Mouse (Mus musculus) hindbrain, embryonic 15.5 days (tissue): ENCODE data around the gene Zmiz1. TPM values are rescaled to one million over a fixed set of nuclear protein-coding genes. Genes with fewer than 3 reads are reported as not detected.

Experiments
- ATAC-seq: fragments of 200-750 bp; cut with Nextera tagmentation; 2 replicates; pipeline ENCODE4 v1.8.0; 2017; ENCODE audit warnings: low read depth, moderate number of reproducible peaks, moderate TSS enrichment; ENCODE audit not compliant: low FRiP score
- H3K27ac ChIP-seq: fragments of 300-500 bp; sonication (generic); replicated peaks from 2 replicates; pipeline ENCODE4 v1.5.1; 2015; ENCODE audit warnings: mild to moderate bottlenecking, inconsistent platforms
- H3K27me3 ChIP-seq: fragments of 300-500 bp; sonication (generic); 2 replicates; pipeline ENCODE4 v1.6.1; 2015; ENCODE audit warnings: control low read depth, inconsistent platforms
- H3K36me3 ChIP-seq: fragments of 300-500 bp; sonication (generic); 2 replicates; pipeline ENCODE4 v1.6.1; 2015; ENCODE audit warnings: control low read depth, inconsistent platforms
- H3K4me1 ChIP-seq: fragments of 300-500 bp; sonication (generic); replicated peaks from 2 replicates; pipeline ENCODE4 v1.6.1; 2015; ENCODE audit warnings: control low read depth, inconsistent platforms
- H3K4me2 ChIP-seq: fragments of 300-500 bp; sonication (generic); 2 replicates; pipeline ENCODE4 v1.6.1; 2015; ENCODE audit warnings: moderate library complexity, mild to moderate bottlenecking, inconsistent platforms
- H3K4me3 ChIP-seq: fragments of 300-500 bp; sonication (generic); 2 replicates; pipeline ENCODE4 v1.5.1; 2015; ENCODE audit warnings: mild to moderate bottlenecking, inconsistent platforms
- H3K9ac ChIP-seq: fragments of 300-500 bp; sonication (generic); 2 replicates; pipeline ENCODE4 v1.6.1; 2015; ENCODE audit warnings: inconsistent platforms
- H3K9me3 ChIP-seq: fragments of 300-500 bp; sonication (generic); 2 replicates; pipeline ENCODE4 v1.6.1; 2016; ENCODE audit warnings: control low read depth, inconsistent platforms
- WGBS: fragments of 180-500 bp; shearing (Covaris S2); methylation state at CpG from one replicate; pipeline ENCODE4 v1.1.7; 2015; 5-methylcytosine and 5-hydroxymethylcytosine counted together
- polyA plus RNA-seq: library from polyadenylated mRNA; unstranded; fragments of >200 nt; fragmentation: Nextera tagmentation; extraction: Ambion mirVana; gene quantifications from 2 replicates; pipeline ENCODE4 v1.2.1, GENCODE M21; 2015

Zmiz1 gene
- polyA plus RNA-seq, 1 experiment from 2014 or later: 70.9 TPM

- Histone ChIP-seq H3K9ac (no peak overlapping the region), H3K4me1 (peaks cover 55% of the 10 kb centered on the region), H3K4me2 (no peak overlapping the region), H3K4me3 (no peak overlapping the region), H3K27ac (peak overlapping the region; percentile 5; the same call in 1 of the 2 replicates), H3K9me3 (no peaks in the 10 kb centered on the region), H3K27me3 (no peaks in the 10 kb centered on the region), H3K36me3 (no peaks in the 10 kb centered on the region)
- ATAC-seq: no peak
- WGBS: 73% methylated on average over 12 of the region's 12 CpGs
Observed at GRCm38 (mm10) chr14:25599934-25600333, 140.9 kb downstream of the Zmiz1 start.

- Histone ChIP-seq H3K36me3 (no peaks in the 10 kb centered on the region), H3K4me1 (peaks cover 57% of the 10 kb centered on the region), H3K9me3 (no peaks in the 10 kb centered on the region), H3K27me3 (no peaks in the 10 kb centered on the region), H3K4me2 (no peak overlapping the region), H3K9ac (no peak overlapping the region), H3K4me3 (no peak overlapping the region), H3K27ac (no peak overlapping the region)
- 87% methylated on average over 7 of the region's 7 CpGs for WGBS
- ATAC-seq: no peak
Observed at GRCm38 (mm10) chr14:25600358-25600757, 141.4 kb downstream of the Zmiz1 start.

- peaks cover 63% of the 10 kb centered on the region for H3K4me1 ChIP-seq
- ATAC-seq: no peak; the same call in 1 of the 2 replicates
- no peak overlapping the region for H3K4me2 ChIP-seq
- H3K9ac ChIP-seq: no peak overlapping the region
- H3K9me3 ChIP-seq: no peaks in the 10 kb centered on the region
- H3K27ac ChIP-seq: no peak overlapping the region
- no peaks in the 10 kb centered on the region for H3K27me3 ChIP-seq
- 60% methylated on average over 2 of the region's 2 CpGs for WGBS
- no peaks in the 10 kb centered on the region for H3K36me3 ChIP-seq
- no peak overlapping the region for H3K4me3 ChIP-seq
Observed at GRCm38 (mm10) chr14:25600951-25601350, 142.0 kb downstream of the Zmiz1 start.

GRCm38 (mm10) chr14:25602018-25602417 lies 143.0 kb downstream of the Zmiz1 start:
- Histone ChIP-seq H3K36me3 (no peaks in the 10 kb centered on the region), H3K9ac (no peak overlapping the region), H3K27ac (no peak overlapping the region), H3K4me3 (no peak overlapping the region), H3K27me3 (no peaks in the 10 kb centered on the region), H3K4me2 (no peak overlapping the region), H3K9me3 (no peaks in the 10 kb centered on the region), H3K4me1 (peaks cover 74% of the 10 kb centered on the region)
- WGBS: 91% methylated on average over 2 of the region's 2 CpGs
- no peak for ATAC-seq

GRCm38 (mm10) chr14:25604395-25605142 lies 145.6 kb downstream of the Zmiz1 start:
- ATAC-seq: no peak
- Histone ChIP-seq H3K4me3 (no peak overlapping the region), H3K36me3 (no peaks in the 10 kb centered on the region), H3K4me1 (peaks cover 72% of the 10 kb centered on the region), H3K9ac (no peak overlapping the region), H3K9me3 (no peaks in the 10 kb centered on the region), H3K27ac (0 out of 2 replicates have a peak overlapping the region, but pooled peaks have one; percentile 9), H3K27me3 (no peaks in the 10 kb centered on the region), H3K4me2 (no peak overlapping the region)
- WGBS: 7% methylated on average over 17 of the region's 18 CpGs

- Histone ChIP-seq H3K4me1 (peaks cover 75% of the 10 kb centered on the region), H3K27me3 (no peaks in the 10 kb centered on the region), H3K36me3 (no peaks in the 10 kb centered on the region), H3K9me3 (no peaks in the 10 kb centered on the region), H3K9ac (peak overlapping the region; percentile 93), H3K4me3 (peak overlapping the region; percentile 70), H3K27ac (peak overlapping the region; percentile 98), H3K4me2 (peak overlapping the region; percentile 96)
- peak; percentile 3; the same call in 1 of the 2 replicates for ATAC-seq
- WGBS: 2% methylated on average over 21 of the region's 31 CpGs
Observed at GRCm38 (mm10) chr14:25606372-25607140, 147.6 kb downstream of the Zmiz1 start.

- Histone ChIP-seq H3K4me3 (peak overlapping the region; percentile 70), H3K36me3 (no peaks in the 10 kb centered on the region), H3K4me1 (peaks cover 82% of the 10 kb centered on the region), H3K27me3 (no peaks in the 10 kb centered on the region), H3K4me2 (peak overlapping the region; percentile 96), H3K9ac (peak overlapping the region; percentile 93), H3K9me3 (no peaks in the 10 kb centered on the region), H3K27ac (peak overlapping the region; percentile 98)
- peak; percentile 76 for ATAC-seq
- under 1% methylated on average over 48 of the region's 103 CpGs for WGBS
Observed at GRCm38 (mm10) chr14:25607141-25607967, 148.4 kb downstream of the Zmiz1 start.

GRCm38 (mm10) chr14:25607968-25608491 lies 149.0 kb downstream of the Zmiz1 start:
- Histone ChIP-seq H3K36me3 (no peaks in the 10 kb centered on the region), H3K27me3 (no peaks in the 10 kb centered on the region), H3K9me3 (no peaks in the 10 kb centered on the region), H3K9ac (peak overlapping the region; percentile 93), H3K4me2 (peak overlapping the region; percentile 96), H3K4me1 (peaks cover 82% of the 10 kb centered on the region), H3K27ac (peak overlapping the region; percentile 98), H3K4me3 (peak overlapping the region; percentile 70)
- peak; percentile 74 for ATAC-seq
- WGBS: 0% methylated on average over 40 of the region's 53 CpGs

GRCm38 (mm10) chr14:25608618-25609017 lies 149.6 kb downstream of the Zmiz1 start:
- H3K9ac ChIP-seq: peak overlapping the region; percentile 93
- H3K36me3 ChIP-seq: no peaks in the 10 kb centered on the region
- H3K4me1 ChIP-seq: peaks cover 83% of the 10 kb centered on the region
- no peaks in the 10 kb centered on the region for H3K27me3 ChIP-seq
- 4% methylated on average over 4 of the region's 4 CpGs for WGBS
- no peak for ATAC-seq
- peak overlapping the region; percentile 70 for H3K4me3 ChIP-seq
- no peaks in the 10 kb centered on the region for H3K9me3 ChIP-seq
- H3K4me2 ChIP-seq: peak overlapping the region; percentile 96
- peak overlapping the region; percentile 98 for H3K27ac ChIP-seq

- 56% methylated on average over 7 of the region's 7 CpGs for WGBS
- no peak for ATAC-seq
- Histone ChIP-seq H3K27ac (peak overlapping the region; percentile 52; the same call in 1 of the 2 replicates), H3K27me3 (no peaks in the 10 kb centered on the region), H3K9me3 (no peaks in the 10 kb centered on the region), H3K9ac (peak overlapping the region; percentile 43; the same call in 1 of the 2 replicates), H3K4me3 (peak overlapping the region; percentile 70), H3K36me3 (no peaks in the 10 kb centered on the region), H3K4me2 (peak overlapping the region; percentile 96), H3K4me1 (peaks cover 83% of the 10 kb centered on the region)
Observed at GRCm38 (mm10) chr14:25609355-25609754, 150.4 kb downstream of the Zmiz1 start.

- Histone ChIP-seq H3K27me3 (no peaks in the 10 kb centered on the region), H3K9ac (peak overlapping the region; percentile 43), H3K4me2 (peak overlapping the region; percentile 96), H3K4me3 (peak overlapping the region; percentile 34), H3K9me3 (no peaks in the 10 kb centered on the region), H3K27ac (peak overlapping the region; percentile 54), H3K36me3 (no peaks in the 10 kb centered on the region), H3K4me1 (peaks cover 86% of the 10 kb centered on the region)
- no peak for ATAC-seq
- WGBS: 30% methylated on average over 14 of the region's 14 CpGs
Observed at GRCm38 (mm10) chr14:25610396-25611158, 151.6 kb downstream of the Zmiz1 start.
